Mouse (Mus musculus) B cell, adult 2 months (primary cell): Measurements from ENCODE around the gene Hist1h2bc.

Experiments used
- DNase-seq, 2 experiments: peaks; one replicate each; pipeline ENCODE4 v3.0.0; 2022

Gene Hist1h2bc

DNA sequence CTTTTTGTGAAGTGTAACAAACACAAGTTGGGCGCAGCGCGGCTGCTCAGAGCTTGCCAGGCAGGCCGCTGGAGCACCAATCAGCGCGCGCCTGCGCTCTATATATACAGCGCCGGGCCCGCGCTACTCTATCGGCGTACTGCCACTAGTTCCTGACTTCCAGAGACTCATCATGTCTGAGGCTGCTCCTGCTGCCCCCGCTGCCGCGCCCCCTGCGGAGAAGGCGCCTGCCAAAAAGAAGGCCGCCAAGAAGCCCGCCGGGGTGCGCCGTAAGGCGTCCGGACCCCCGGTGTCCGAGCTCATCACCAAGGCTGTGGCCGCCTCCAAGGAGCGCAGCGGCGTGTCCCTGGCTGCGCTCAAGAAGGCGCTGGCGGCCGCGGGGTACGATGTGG, 54.7 kb downstream of the Hist1h2bc start, which contains the start of gene Hist1h1c:
Hist1h1c (plus strand) TSS at position 132 of the 392 bp plus-strand sequence.
- DNase-seq = peak; percentile 95 to 96

DNA sequence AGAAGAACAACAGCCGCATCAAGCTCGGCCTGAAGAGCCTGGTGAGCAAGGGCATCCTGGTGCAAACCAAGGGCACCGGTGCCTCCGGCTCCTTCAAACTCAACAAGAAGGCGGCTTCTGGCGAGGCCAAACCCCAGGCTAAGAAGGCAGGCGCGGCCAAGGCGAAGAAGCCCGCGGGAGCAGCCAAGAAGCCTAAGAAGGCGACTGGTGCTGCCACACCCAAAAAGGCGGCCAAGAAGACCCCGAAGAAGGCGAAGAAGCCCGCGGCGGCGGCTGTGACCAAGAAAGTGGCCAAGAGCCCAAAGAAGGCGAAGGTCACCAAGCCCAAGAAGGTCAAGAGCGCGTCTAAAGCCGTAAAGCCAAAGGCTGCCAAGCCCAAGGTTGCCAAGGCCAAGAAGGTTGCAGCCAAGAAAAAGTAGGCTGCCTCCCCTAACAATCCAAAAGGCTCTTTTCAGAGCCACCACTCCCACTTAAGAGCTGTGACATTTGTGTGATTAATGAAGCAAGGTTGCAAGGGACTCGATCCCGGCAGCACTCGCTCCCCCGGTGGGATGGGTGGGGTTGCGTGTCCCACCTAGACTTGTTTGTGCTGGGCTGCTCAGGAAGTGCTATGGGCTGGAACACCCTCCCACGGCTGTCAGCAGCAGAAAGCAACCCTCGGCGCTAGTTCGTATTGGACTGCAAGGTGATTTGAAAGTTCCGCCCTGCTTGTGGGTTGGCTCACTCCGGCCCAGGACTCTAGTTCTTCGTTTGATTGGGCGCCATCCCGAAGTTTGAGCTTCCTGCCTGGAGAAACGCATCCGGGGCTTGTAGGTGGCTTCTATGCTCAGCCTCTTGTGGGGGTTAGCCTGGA, 55.3 kb downstream of the Hist1h2bc start:
- DNase-seq = peak; percentile 90 to 91

DNA sequence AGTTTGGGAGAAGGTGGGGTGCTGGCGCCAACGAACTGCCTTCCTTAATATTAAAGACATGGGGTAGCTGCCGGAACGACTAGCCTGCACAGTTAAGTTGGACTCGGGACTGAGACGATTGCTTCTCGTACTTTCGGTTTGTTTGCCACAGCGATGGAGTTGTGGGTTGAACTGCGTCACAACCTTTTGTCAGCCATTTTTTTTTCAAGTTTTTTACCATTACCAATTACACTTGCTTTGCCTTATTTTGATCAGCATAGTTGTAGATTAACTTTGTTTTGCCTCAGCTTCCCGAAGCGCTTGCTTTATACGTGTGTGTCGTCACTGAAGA, 55.9 kb downstream of the Hist1h2bc start:
- DNase-seq = no peak

DNA sequence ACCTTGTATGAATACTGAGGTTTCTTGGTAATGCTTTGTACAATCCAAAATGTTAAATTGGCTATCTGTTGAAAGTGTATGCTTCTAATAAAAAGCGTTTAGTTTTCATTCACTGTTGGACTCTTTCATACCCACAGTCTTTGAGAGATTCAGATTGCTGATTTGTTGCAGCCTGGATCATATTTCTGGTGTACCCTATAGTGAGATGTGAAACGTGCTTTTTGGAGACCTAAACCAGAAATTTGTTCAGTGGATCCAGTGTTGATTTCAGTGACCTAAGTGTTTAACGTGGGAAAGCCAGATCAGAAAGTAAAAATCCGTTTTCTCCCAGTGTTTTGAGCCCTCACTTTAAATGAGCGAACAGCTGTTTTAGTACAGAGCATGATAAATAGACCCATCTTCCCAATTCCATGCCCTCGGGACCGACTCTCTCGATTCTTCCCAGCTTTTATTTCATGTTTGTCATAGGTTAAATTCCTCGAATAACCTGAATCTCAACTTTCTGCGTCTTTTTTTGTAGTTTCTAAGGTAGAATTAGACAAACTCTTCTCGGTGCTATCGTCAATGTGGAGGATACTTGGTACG, 56.3 kb downstream of the Hist1h2bc start:
- no peak for DNase-seq

DNA sequence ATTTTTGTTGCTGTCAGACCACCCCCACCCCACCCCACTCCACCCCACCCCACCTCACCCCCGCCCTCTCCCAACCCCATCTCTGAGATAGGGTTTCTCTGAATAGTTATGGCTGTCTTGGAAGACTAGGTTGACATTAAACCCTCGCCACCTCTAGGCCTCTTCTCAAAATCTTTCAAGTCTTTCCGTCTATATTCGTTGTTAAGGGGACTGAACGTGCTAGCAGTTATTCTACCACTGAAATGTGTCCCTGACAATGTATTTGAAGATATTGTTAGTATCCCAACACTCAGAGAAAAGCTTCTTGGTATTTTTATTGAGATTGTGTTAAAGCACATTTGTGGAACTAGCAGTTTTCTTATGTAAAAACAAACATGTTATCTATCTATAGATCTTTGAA, 56.9 kb downstream of the Hist1h2bc start:
- no peak for DNase-seq

DNA sequence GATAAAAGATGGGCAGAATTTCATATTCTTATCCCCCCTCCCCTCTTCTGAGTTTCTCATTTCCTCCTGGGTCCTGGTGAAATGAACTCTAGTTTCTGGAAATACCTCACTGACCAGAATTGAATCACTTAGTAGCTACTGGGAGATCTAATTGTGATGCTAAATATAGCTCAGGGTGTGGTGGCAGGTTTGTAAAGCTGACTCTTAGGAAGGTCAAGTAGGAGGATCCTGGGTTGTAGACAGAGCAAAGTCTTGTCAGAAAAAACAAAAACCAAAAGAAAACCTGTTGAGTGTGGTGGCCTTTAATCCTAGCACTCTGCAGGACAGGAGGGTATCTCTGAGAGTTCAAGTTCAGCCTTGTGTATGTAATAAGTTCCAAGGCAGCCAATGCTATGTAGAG, 58.0 kb downstream of the Hist1h2bc start:
- DNase-seq = no peak
